Mouse (Mus musculus): ENCODE measurements around the gene Mcm10. TPM values are rescaled to one million over a fixed set of nuclear protein-coding genes. Genes with fewer than 3 reads are reported as not detected.
"Not testable (repeated sequence)": the region's sequence is repeated elsewhere in the genome, so short reads cannot be mapped to it uniquely, and the experiment has no call there.

The Mcm10 gene
- total and polyA plus RNA-seq, 3 experiments, result 48.7 to 118 (median 97.5) TPM

GRCm38 (mm10) chr2:4969083-4969482, 43.5 kb downstream of the Mcm10 start:
- Histone ChIP-seq H3K9me3 (replicated peaks) (no peaks in the 10 kb centered on the region), H3K4me3 (ENCODE audit: low read depth, low read length) (no peak overlapping the region), H3K36me3 (replicated peaks) (no peaks in the 10 kb centered on the region), H3K27me3 (ENCODE audit: insufficient read depth, low read length) (peaks cover 32% of the 10 kb centered on the region), H3K4me1 (ENCODE audit: insufficient read depth, low read depth, low read length) (no peaks in the 10 kb centered on the region)
- no peak for DNase-seq (ENCODE audit: low spot score)
- no peak for TF ChIP-seq TAL1 (conservative IDR thresholded peaks at IDR 0.05; ENCODE audit: low read depth, low read length)
- no peak for TF ChIP-seq GATA1 (IDR thresholded peaks at IDR 0.05; ENCODE audit: borderline replicate concordance, low read length)
- TF ChIP-seq POLR2AphosphoS5 (IDR thresholded peaks at IDR 0.05; ENCODE audit: insufficient replicate concordance, low read depth, low read length), result no peak
- TF ChIP-seq GATA2 (IDR thresholded peaks at IDR 0.05; ENCODE audit: borderline replicate concordance, low read depth, low read length), result no peak
- TF ChIP-seq CTCF (IDR thresholded peaks at IDR 0.05; ENCODE audit: low read depth, low read length), result no peak
- ATAC-seq (ENCODE audit: extremely low read depth, insufficient number of reproducible peaks, low FRiP score, poor library complexity, severe bottlenecking), result no peak

DNA sequence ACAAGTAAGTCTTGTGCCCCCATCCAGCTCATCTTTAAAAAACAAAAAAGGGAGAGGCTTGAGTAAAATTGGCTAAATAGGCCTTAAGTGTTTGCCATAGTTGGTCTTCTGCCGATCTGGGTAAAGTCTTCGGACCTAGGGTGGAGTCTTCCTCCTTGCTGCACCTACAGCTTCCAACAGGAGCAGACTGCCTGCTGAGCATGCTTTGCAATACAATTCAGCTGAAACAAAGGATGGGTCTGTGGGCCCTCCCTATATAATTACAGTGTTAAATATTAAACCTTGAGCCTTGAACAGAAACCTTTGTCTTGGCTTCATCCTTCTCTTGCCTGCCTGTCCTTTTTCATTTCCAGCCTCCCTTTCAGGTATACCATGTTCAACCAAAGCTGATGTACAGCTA, 44.8 kb downstream of the Mcm10 start:
- no peak for TF ChIP-seq POLR2AphosphoS5 (IDR thresholded peaks at IDR 0.05; ENCODE audit: insufficient replicate concordance, low read depth, low read length)
- no peak for TF ChIP-seq CTCF (IDR thresholded peaks at IDR 0.05; ENCODE audit: low read depth, low read length)
- no peak for TF ChIP-seq GATA2 (IDR thresholded peaks at IDR 0.05; ENCODE audit: borderline replicate concordance, low read depth, low read length)
- no peak for TF ChIP-seq GATA1 (IDR thresholded peaks at IDR 0.05; ENCODE audit: borderline replicate concordance, low read length)
- no peak for TF ChIP-seq TAL1 (conservative IDR thresholded peaks at IDR 0.05; ENCODE audit: low read depth, low read length)
- Histone ChIP-seq H3K27me3 (ENCODE audit: insufficient read depth, low read length) (peaks cover 21% of the 10 kb centered on the region), H3K9me3 (replicated peaks) (no peaks in the 10 kb centered on the region), H3K4me3 (ENCODE audit: low read depth, low read length) (no peak overlapping the region), H3K4me1 (ENCODE audit: insufficient read depth, low read depth, low read length) (no peaks in the 10 kb centered on the region), H3K36me3 (replicated peaks) (no peaks in the 10 kb centered on the region)
- no peak for ATAC-seq (ENCODE audit: extremely low read depth, insufficient number of reproducible peaks, low FRiP score, poor library complexity, severe bottlenecking)
- DNase-seq (ENCODE audit: low spot score), result no peak

- TF ChIP-seq GATA1 (IDR thresholded peaks at IDR 0.05; ENCODE audit: borderline replicate concordance, low read length) (no peak), CTCF (IDR thresholded peaks at IDR 0.05; ENCODE audit: low read depth, low read length) (no peak), GATA2 (IDR thresholded peaks at IDR 0.05; ENCODE audit: borderline replicate concordance, low read depth, low read length) (no peak), TAL1 (conservative IDR thresholded peaks at IDR 0.05; ENCODE audit: low read depth, low read length) (no peak), POLR2AphosphoS5 (IDR thresholded peaks at IDR 0.05; ENCODE audit: insufficient replicate concordance, low read depth, low read length) (no peak)
- H3K4me3 ChIP-seq (ENCODE audit: low read depth, low read length), result no peak overlapping the region
- DNase-seq (ENCODE audit: low spot score), result no peak
- peaks cover 15% of the 10 kb centered on the region for H3K27me3 ChIP-seq (ENCODE audit: insufficient read depth, low read length)
- ATAC-seq (ENCODE audit: extremely low read depth, insufficient number of reproducible peaks, low FRiP score, poor library complexity, severe bottlenecking), result no peak
- no peaks in the 10 kb centered on the region for H3K9me3 ChIP-seq (replicated peaks)
- no peaks in the 10 kb centered on the region for H3K36me3 ChIP-seq (replicated peaks)
- no peaks in the 10 kb centered on the region for H3K4me1 ChIP-seq (ENCODE audit: insufficient read depth, low read depth, low read length)
Measured at GRCm38 (mm10) chr2:4958039-4958438, 54.6 kb downstream of the Mcm10 start.

GRCm38 (mm10) chr2:4954216-4954760, 58.3 kb downstream of the Mcm10 start:
- TF ChIP-seq CTCF (IDR thresholded peaks at IDR 0.05; ENCODE audit: low read depth, low read length) (no peak), TAL1 (conservative IDR thresholded peaks at IDR 0.05; ENCODE audit: low read depth, low read length) (no peak)
- ATAC-seq (ENCODE audit: extremely low read depth, insufficient number of reproducible peaks, low FRiP score, poor library complexity, severe bottlenecking) (no peak), DNase-seq (ENCODE audit: low spot score) (no peak)
- no peaks in the 10 kb centered on the region for H3K36me3 ChIP-seq (replicated peaks)
- no peak overlapping the region for H3K4me3 ChIP-seq (ENCODE audit: low read depth, low read length)
- peaks cover 15% of the 10 kb centered on the region for H3K27me3 ChIP-seq (ENCODE audit: insufficient read depth, low read length)
- H3K4me1 ChIP-seq (ENCODE audit: insufficient read depth, low read depth, low read length), result no peaks in the 10 kb centered on the region
- no peaks in the 10 kb centered on the region for H3K9me3 ChIP-seq (replicated peaks)

DNA sequence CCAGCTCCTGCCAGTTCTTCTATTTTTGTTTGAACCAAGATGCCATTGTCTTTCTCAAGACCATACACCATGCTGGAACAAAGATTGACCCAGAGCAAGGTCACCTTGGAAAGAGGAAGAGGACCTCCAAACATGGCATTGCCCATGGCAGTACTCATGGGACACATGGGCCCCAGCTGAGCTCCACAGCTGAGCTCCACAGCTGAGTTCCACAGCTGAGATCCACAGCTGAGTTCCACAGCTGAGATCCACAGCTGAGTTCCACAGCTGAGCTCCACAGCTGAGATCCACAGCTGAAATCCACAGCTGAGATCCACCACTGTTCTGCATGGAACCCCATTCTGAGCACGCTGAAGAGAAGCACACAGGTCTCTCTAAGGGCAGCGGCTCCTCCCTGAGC, 61.6 kb downstream of the Mcm10 start:
- no peak overlapping the region for H3K4me3 ChIP-seq (ENCODE audit: low read depth, low read length)
- no peak for TF ChIP-seq GATA2 (IDR thresholded peaks at IDR 0.05; ENCODE audit: borderline replicate concordance, low read depth, low read length)
- no peak for TF ChIP-seq GATA1 (IDR thresholded peaks at IDR 0.05; ENCODE audit: borderline replicate concordance, low read length)
- no peaks in the 10 kb centered on the region for H3K4me1 ChIP-seq (ENCODE audit: insufficient read depth, low read depth, low read length)
- no peaks in the 10 kb centered on the region for H3K9me3 ChIP-seq (replicated peaks)
- DNase-seq (ENCODE audit: low spot score) (no peak), ATAC-seq (ENCODE audit: extremely low read depth, insufficient number of reproducible peaks, low FRiP score, poor library complexity, severe bottlenecking) (no peak)
- H3K27me3 ChIP-seq (ENCODE audit: insufficient read depth, low read length), result peaks cover 8% of the 10 kb centered on the region
- H3K36me3 ChIP-seq (replicated peaks), result no peaks in the 10 kb centered on the region

DNA sequence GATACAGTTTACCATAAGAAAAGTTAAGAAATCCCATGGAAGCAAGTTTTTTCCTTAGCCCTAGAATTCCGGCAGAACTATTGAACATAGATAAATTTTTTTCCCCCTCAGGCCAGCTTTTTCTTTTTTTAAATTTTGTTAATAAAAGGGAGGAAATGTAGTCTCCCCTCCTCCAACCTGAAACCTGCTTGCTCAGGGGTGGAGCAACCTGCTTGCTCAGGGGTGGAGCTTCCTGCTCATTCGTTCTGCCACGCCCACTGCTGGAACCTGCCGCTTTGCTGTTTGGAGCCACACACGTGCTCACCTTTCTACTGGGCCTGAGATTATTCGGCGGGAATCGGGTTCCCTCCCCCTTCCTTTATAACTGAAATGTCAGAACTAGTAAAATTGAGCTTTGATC, 62.9 kb downstream of the Mcm10 start:
- H3K4me3 ChIP-seq (ENCODE audit: low read depth, low read length); H3K27me3 ChIP-seq (ENCODE audit: insufficient read depth, low read length); H3K9me3 ChIP-seq (replicated peaks); H3K4me1 ChIP-seq (ENCODE audit: insufficient read depth, low read depth, low read length); ATAC-seq (ENCODE audit: extremely low read depth, insufficient number of reproducible peaks, low FRiP score, poor library complexity, severe bottlenecking); DNase-seq (ENCODE audit: low spot score); H3K36me3 ChIP-seq (replicated peaks): not testable (repeated sequence)

GRCm38 (mm10) chr2:4940861-4941260, 71.7 kb downstream of the Mcm10 start:
- ATAC-seq (ENCODE audit: extremely low read depth, insufficient number of reproducible peaks, low FRiP score, poor library complexity, severe bottlenecking), result no peak
- no peaks in the 10 kb centered on the region for H3K4me1 ChIP-seq (ENCODE audit: insufficient read depth, low read depth, low read length)
- H3K27me3 ChIP-seq (ENCODE audit: insufficient read depth, low read length), result no peaks in the 10 kb centered on the region
- TF ChIP-seq TAL1 (conservative IDR thresholded peaks at IDR 0.05; ENCODE audit: low read depth, low read length), result no peak
- no peak for TF ChIP-seq GATA2 (IDR thresholded peaks at IDR 0.05; ENCODE audit: borderline replicate concordance, low read depth, low read length)
- TF ChIP-seq GATA1 (IDR thresholded peaks at IDR 0.05; ENCODE audit: borderline replicate concordance, low read length), result no peak
- no peak for TF ChIP-seq CTCF (IDR thresholded peaks at IDR 0.05; ENCODE audit: low read depth, low read length)
- no peak for TF ChIP-seq POLR2AphosphoS5 (IDR thresholded peaks at IDR 0.05; ENCODE audit: insufficient replicate concordance, low read depth, low read length)
- 0 out of 2 replicates have a peak, but pooled peaks cover 4% of the 10 kb centered on the region for H3K9me3 ChIP-seq (replicated peaks)
- DNase-seq (ENCODE audit: low spot score), result no peak
- H3K4me3 ChIP-seq (ENCODE audit: low read depth, low read length), result no peak overlapping the region
- H3K36me3 ChIP-seq (replicated peaks), result no peaks in the 10 kb centered on the region

Other genes starting within 250 kb of the Mcm10 start
- 38.8 and 42.6 TPM in 2 replicates for gene Sephs1, start 131.2 kb downstream of the Mcm10 start, total RNA-seq (2014; fragmentation: Nextera tagmentation)
- gene Sephs1, start 131.2 kb downstream of the Mcm10 start, total RNA-seq (2017), result 52.2 and 55.8 TPM in 2 replicates
- gene Sephs1, start 131.2 kb downstream of the Mcm10 start, polyA plus RNA-seq (2012), result 8.4 and 9.0 TPM in 2 replicates
- gene Phyh, start 93.8 kb downstream of the Mcm10 start, total RNA-seq (2014; fragmentation: Nextera tagmentation), result 22.6 and 32.8 TPM in 2 replicates
- gene Phyh, start 93.8 kb downstream of the Mcm10 start, total RNA-seq (2017), result 14.5 and 20.2 TPM in 2 replicates
- 3.8 and 4.3 TPM in 2 replicates for gene Phyh, start 93.8 kb downstream of the Mcm10 start, polyA plus RNA-seq (2012)
- gene Ucma, start 36.7 kb downstream of the Mcm10 start, total RNA-seq (2014; fragmentation: Nextera tagmentation), result not detected in 2 replicates
- gene Ucma, start 36.7 kb downstream of the Mcm10 start, total RNA-seq (2017), result not detected in 2 replicates
- not detected in 2 replicates for gene Ucma, start 36.7 kb downstream of the Mcm10 start, polyA plus RNA-seq (2012)
- 65.2 and 68.0 TPM in 2 replicates for gene Optn, start 51.3 kb upstream of the Mcm10 start, total RNA-seq (2014; fragmentation: Nextera tagmentation)
- gene Optn, start 51.3 kb upstream of the Mcm10 start, total RNA-seq (2017), result 117 and 139 TPM in 2 replicates
- 29.3 and 30.3 TPM in 2 replicates for gene Optn, start 51.3 kb upstream of the Mcm10 start, polyA plus RNA-seq (2012)
- not detected in 2 replicates for gene Ccdc3, start 125.0 kb upstream of the Mcm10 start, total RNA-seq (2014; fragmentation: Nextera tagmentation)
- not detected in 2 replicates for gene Ccdc3, start 125.0 kb upstream of the Mcm10 start, total RNA-seq (2017)
- gene Ccdc3, start 125.0 kb upstream of the Mcm10 start, polyA plus RNA-seq (2012), result not detected in 2 replicates

Measured in G1E (cell line).